Mouse (Mus musculus) heart, postnatal 0 days (tissue): ENCODE data around the gene Olfm3. TPM values are rescaled to one million over a fixed set of nuclear protein-coding genes. Genes with fewer than 3 reads are reported as not detected.

Source experiments
- ATAC-seq: fragments of 200-750 bp; cut with Nextera tagmentation; 2 replicates; pipeline ENCODE4 v1.8.0; 2017; ENCODE audit warnings: low read depth, moderate number of reproducible peaks, moderate library complexity; ENCODE audit not compliant: insufficient read depth
- DNase-seq: peaks from one replicate; pipeline ENCODE4 v3.0.0-alpha.2; 2016; ENCODE audit warnings: low spot score
- H3K27ac ChIP-seq: fragments of 300-500 bp; sonication (generic); 2 replicates; pipeline ENCODE4 v1.5.1; 2014; ENCODE audit warnings: low read depth, mild to moderate bottlenecking
- H3K27me3 ChIP-seq: fragments of 300-500 bp; sonication (generic); 2 replicates; pipeline ENCODE4 v1.6.1; 2014; ENCODE audit warnings: low read length, mixed read lengths; ENCODE audit not compliant: control insufficient read depth, insufficient read depth
- H3K36me3 ChIP-seq: fragments of 300-500 bp; sonication (generic); replicated peaks from 2 replicates; pipeline ENCODE4 v1.6.1; 2014; ENCODE audit warnings: low read length, mixed read lengths; ENCODE audit not compliant: control insufficient read depth, insufficient read depth
- H3K4me1 ChIP-seq: fragments of 300-500 bp; sonication (generic); 2 replicates; pipeline ENCODE4 v1.6.1; 2014; ENCODE audit warnings: antibody characterized with exemption; ENCODE audit not compliant: control insufficient read depth, insufficient read depth
- H3K4me2 ChIP-seq: fragments of 300-500 bp; sonication (generic); 2 replicates; pipeline ENCODE4 v1.6.1; 2014; ENCODE audit warnings: low read depth, mild to moderate bottlenecking, low read length, moderate library complexity
- H3K4me3 ChIP-seq: fragments of 300-500 bp; sonication (generic); 2 replicates; pipeline ENCODE4 v1.5.1; 2014; ENCODE audit warnings: low read depth, low read length
- H3K9ac ChIP-seq: fragments of 300-500 bp; sonication (generic); replicated peaks from 2 replicates; pipeline ENCODE4 v1.6.1; 2014; ENCODE audit warnings: low read depth, low read length, mixed read lengths
- H3K9me3 ChIP-seq: fragments of 300-500 bp; sonication (generic); replicated peaks from 2 replicates; pipeline ENCODE4 v1.6.1; 2016; ENCODE audit warnings: low read length; ENCODE audit not compliant: control insufficient read depth
- CTCF ChIP-seq: IDR thresholded peaks from 2 replicates; pipeline ENCODE4 v1.5.1; 2016; ENCODE audit warnings: antibody characterized with exemption, control low read depth, low read depth
- EP300 ChIP-seq: IDR thresholded peaks from 2 replicates; pipeline ENCODE4 v1.6.1; 2016; ENCODE audit warnings: antibody characterized with exemption, low read depth
- WGBS: fragments of 180-500 bp; shearing (Covaris S2); extraction: QIAGEN DNeasy Blood & Tissue Kit; methylation state at CpG from one replicate; pipeline ENCODE4 v1.1.7; 2014; 5-methylcytosine and 5-hydroxymethylcytosine counted together
- polyA plus RNA-seq: library from polyadenylated mRNA; unstranded; fragments of >200 nt; fragmentation: Nextera tagmentation; extraction: Ambion mirVana; gene quantifications from 2 replicates; pipeline ENCODE4 v1.2.1, GENCODE M21; 2015
- total RNA-seq: library from RNA; depleted of rRNA; stranded (reverse); fragments of >200 nt; gene quantifications from 2 replicates; pipeline ENCODE4 v1.2.3, GENCODE M21; 2014; ENCODE audit warnings: low replicate concordance

Gene Olfm3
- total and polyA plus RNA-seq, 2 experiments from 2014 or later, result not detected

DNA sequence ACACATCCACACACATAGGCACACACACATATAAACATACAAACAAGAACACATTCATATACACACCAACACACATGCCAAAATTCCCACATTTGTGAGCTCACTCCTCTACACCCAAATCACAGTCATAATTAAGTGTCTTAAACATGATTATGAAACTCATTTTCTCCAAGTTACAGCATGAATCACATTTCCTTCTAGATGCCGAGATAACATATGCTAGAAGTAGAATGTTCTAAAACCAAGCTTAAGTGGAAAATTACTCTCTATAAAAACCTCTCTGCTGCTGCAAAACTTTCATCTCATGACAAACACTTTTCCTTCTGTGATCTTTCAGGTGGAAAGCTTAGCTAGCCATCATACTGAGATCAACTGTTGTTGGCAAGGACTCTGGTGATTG lies 195.7 kb downstream of the Olfm3 start:
- Histone ChIP-seq H3K9ac (no peak overlapping the region), H3K9me3 (no peaks in the 10 kb centered on the region), H3K4me1 (no peaks in the 10 kb centered on the region), H3K27ac (no peak overlapping the region), H3K4me2 (no peak overlapping the region), H3K36me3 (no peaks in the 10 kb centered on the region), H3K27me3 (no peaks in the 10 kb centered on the region), H3K4me3 (no peak overlapping the region)
- ATAC-seq (no peak), DNase-seq (no peak)
- WGBS, result 80% methylated on average over 1 of the region's 1 CpGs
- TF ChIP-seq CTCF, result no peak
- no peak for TF ChIP-seq EP300

- H3K9ac ChIP-seq, result no peak overlapping the region
- no peak overlapping the region for H3K4me2 ChIP-seq
- no peaks in the 10 kb centered on the region for H3K27me3 ChIP-seq
- H3K36me3 ChIP-seq, result no peaks in the 10 kb centered on the region
- ATAC-seq, result no peak
- 73% methylated on average over 2 of the region's 2 CpGs for WGBS
- no peak for DNase-seq
- H3K4me3 ChIP-seq, result no peak overlapping the region
- no peaks in the 10 kb centered on the region for H3K4me1 ChIP-seq
- no peaks in the 10 kb centered on the region for H3K9me3 ChIP-seq
- no peak for TF ChIP-seq CTCF
- no peak for TF ChIP-seq EP300
- H3K27ac ChIP-seq, result no peak overlapping the region
Observed at GRCm38 (mm10) chr3:115104155-115104801, 200.4 kb downstream of the Olfm3 start.

DNA sequence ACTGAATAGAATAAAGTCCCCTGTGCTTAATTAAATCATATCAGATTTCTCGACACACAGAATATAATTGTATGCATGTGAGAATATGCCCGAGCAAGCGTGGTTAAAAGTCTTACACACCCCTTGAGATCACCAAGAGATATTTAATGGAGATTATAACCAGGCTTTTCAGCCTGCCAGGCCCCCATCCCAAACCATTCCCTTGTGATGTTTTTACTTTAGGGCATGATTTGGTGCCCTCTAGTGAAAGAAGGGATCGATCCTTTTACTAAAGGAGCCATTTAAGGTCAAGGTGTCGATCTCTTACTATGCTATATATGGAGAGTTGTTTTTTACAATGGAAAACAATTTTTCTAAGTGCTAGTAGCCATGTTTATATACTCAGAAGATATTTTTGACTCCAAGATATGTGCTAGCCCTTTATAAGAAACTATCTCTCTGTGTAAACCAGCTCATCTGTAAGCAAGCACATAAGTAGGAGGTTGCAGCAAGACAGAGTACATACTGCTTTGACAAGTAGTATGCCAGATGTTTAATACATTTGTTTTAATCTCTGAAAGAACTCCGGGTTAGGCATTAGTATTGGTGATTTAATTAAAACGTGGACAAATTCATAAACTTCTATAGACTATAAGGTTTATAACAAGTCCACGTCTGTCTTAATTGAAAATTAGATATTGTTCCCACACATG lies 201.1 kb downstream of the Olfm3 start:
- no peak overlapping the region for H3K4me2 ChIP-seq
- H3K27ac ChIP-seq, result no peak overlapping the region
- TF ChIP-seq CTCF (peak; percentile 37; the same call in 1 of the 2 replicates), EP300 (no peak)
- DNase-seq, result no peak
- H3K4me3 ChIP-seq, result no peak overlapping the region
- 44% methylated on average over 8 of the region's 8 CpGs for WGBS
- no peaks in the 10 kb centered on the region for H3K9me3 ChIP-seq
- no peak for ATAC-seq
- H3K27me3 ChIP-seq, result no peaks in the 10 kb centered on the region
- H3K4me1 ChIP-seq, result no peaks in the 10 kb centered on the region
- no peaks in the 10 kb centered on the region for H3K36me3 ChIP-seq
- H3K9ac ChIP-seq, result no peak overlapping the region

- Histone ChIP-seq H3K4me1 (no peaks in the 10 kb centered on the region), H3K27ac (no peak overlapping the region), H3K27me3 (no peaks in the 10 kb centered on the region), H3K4me2 (no peak overlapping the region), H3K36me3 (no peaks in the 10 kb centered on the region), H3K4me3 (no peak overlapping the region), H3K9ac (no peak overlapping the region), H3K9me3 (no peaks in the 10 kb centered on the region)
- TF ChIP-seq EP300, result no peak
- no peak for TF ChIP-seq CTCF
- WGBS, result 76% methylated on average over 2 of the region's 2 CpGs
- DNase-seq (no peak), ATAC-seq (no peak)
Observed at GRCm38 (mm10) chr3:115145722-115146121, 241.8 kb downstream of the Olfm3 start.

DNA sequence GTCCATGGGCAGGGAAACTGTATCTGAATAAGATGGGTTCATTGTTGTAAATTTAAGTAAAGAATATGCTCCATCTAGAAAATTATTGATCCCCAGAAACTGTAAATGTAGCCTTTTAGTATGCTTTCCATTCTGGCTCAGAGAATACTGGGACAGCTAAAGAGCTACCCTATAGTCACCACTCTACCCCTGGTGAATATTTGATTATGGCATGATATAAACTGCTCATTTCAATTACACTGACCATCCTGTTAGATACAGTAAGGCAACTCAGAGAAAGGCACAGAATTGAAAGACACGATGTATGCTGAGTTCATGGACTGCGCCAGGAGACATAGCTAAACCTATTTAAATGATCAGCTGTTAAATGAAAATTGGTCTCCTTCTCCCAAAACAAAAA lies 242.4 kb downstream of the Olfm3 start:
- Histone ChIP-seq H3K36me3 (no peaks in the 10 kb centered on the region), H3K4me2 (no peak overlapping the region)
- 84% methylated on average over 2 of the region's 2 CpGs for WGBS

More for the DNA sequence above, 242.4 kb downstream of the Olfm3 start:
- Histone ChIP-seq H3K27me3 (no peaks in the 10 kb centered on the region), H3K9ac (no peak overlapping the region), H3K27ac (no peak overlapping the region), H3K9me3 (no peaks in the 10 kb centered on the region), H3K4me3 (no peak overlapping the region), H3K4me1 (no peaks in the 10 kb centered on the region)
- TF ChIP-seq CTCF (no peak), EP300 (no peak)
- DNase-seq (no peak), ATAC-seq (no peak)
